Mouse (Mus musculus): ENCODE measurements around the gene Polr2g. TPM values are rescaled to one million over a fixed set of nuclear protein-coding genes. Genes with fewer than 3 reads are reported as not detected.

Polr2g gene
- polyA plus RNA-seq (2012; rRNA removed) = 60.7 and 72.9 TPM in 2 replicates

DNA sequence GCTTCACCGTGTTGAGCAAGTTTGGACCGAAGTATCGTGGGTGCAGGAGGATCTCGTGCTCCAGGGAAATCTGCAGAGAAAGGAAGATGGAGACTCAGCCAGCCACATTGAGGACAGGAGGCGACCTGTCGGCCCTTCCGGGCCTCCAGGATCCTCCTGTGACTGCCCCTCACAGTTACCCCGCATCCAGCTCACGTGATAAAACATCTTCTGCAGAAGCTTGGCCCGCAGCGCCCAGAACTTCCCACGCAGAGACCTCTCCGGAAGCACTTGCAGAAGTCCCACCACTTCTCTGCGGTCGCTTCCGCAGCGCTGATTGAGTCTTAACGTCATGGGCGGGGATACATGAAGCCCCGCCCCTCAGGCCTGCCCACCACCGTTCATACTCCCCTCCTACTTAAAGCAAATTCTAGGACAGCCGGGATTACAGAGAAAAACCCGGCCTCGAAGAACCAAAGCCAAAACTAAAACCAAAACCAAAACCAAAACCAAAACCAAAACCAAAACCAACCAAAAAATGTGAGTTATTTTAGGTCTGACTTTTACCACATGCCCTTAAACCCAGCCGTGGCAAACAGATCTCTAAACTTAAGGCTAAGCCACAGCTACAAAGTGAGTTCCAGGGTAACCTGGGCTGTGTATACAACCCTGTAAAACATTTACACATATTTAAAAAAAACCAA, at the start of gene Polr2g:
Gene Polr2g, minus strand, starts transcription at position 314 of the 683 bp plus-strand sequence.
- H3K4me3 ChIP-seq (ENCODE audit: insufficient read depth, low read depth, low read length) = peak within 1 kb of the TSS; percentile 85
- WGBS = under 1% methylated on average over 25 of the region's 25 CpGs
- no peaks in the 10 kb centered on the region for H3K27me3 ChIP-seq (replicated peaks; ENCODE audit: control insufficient read depth, insufficient read depth, low read length)
- H3K27ac ChIP-seq (ENCODE audit: insufficient read depth, low read depth, low read length) = peak within 1 kb of the TSS; percentile 37
- TF ChIP-seq POLR2A (IDR thresholded peaks at IDR 0.05; ENCODE audit: low read depth, low read length) (peak; percentile 73), CTCF (conservative IDR thresholded peaks at IDR 0.05; ENCODE audit: insufficient read depth, insufficient read length, low read depth, low read length) (no peak)
- H3K36me3 ChIP-seq (ENCODE audit: control insufficient read depth, insufficient read depth, low read length) = no peaks in the 10 kb centered on the region
- peak; percentile 96 for DNase-seq
- no peaks in the 10 kb centered on the region; the same call in 1 of the 2 replicates for H3K4me1 ChIP-seq (ENCODE audit: control insufficient read depth, insufficient read depth, low read length)

- Histone ChIP-seq H3K27ac (ENCODE audit: insufficient read depth, low read depth, low read length) (no peak overlapping the region), H3K4me1 (ENCODE audit: control insufficient read depth, insufficient read depth, low read length) (peaks cover 15% of the 10 kb centered on the region), H3K4me3 (ENCODE audit: insufficient read depth, low read depth, low read length) (no peak overlapping the region), H3K27me3 (replicated peaks; ENCODE audit: control insufficient read depth, insufficient read depth, low read length) (no peaks in the 10 kb centered on the region), H3K36me3 (ENCODE audit: control insufficient read depth, insufficient read depth, low read length) (peaks cover 1% of the 10 kb centered on the region; the same call in 1 of the 2 replicates)
- peak; percentile 65 for TF ChIP-seq CTCF (conservative IDR thresholded peaks at IDR 0.05; ENCODE audit: insufficient read depth, insufficient read length, low read depth, low read length)
- no peak for TF ChIP-seq POLR2A (IDR thresholded peaks at IDR 0.05; ENCODE audit: low read depth, low read length)
- peak; percentile 83 for DNase-seq
- WGBS = 62% methylated on average over 5 of the region's 5 CpGs
These were observed 46.2 kb upstream of the Polr2g start for GRCm38 (mm10) chr19:8844371-8845129.

- Histone ChIP-seq H3K4me3 (ENCODE audit: insufficient read depth, low read depth, low read length) (no peak overlapping the region), H3K27ac (ENCODE audit: insufficient read depth, low read depth, low read length) (no peak overlapping the region), H3K36me3 (ENCODE audit: control insufficient read depth, insufficient read depth, low read length) (peaks cover 1% of the 10 kb centered on the region; the same call in 1 of the 2 replicates), H3K4me1 (ENCODE audit: control insufficient read depth, insufficient read depth, low read length) (peaks cover 20% of the 10 kb centered on the region), H3K27me3 (replicated peaks; ENCODE audit: control insufficient read depth, insufficient read depth, low read length) (no peaks in the 10 kb centered on the region)
- WGBS = 91% methylated on average over 6 of the region's 6 CpGs
- DNase-seq = no peak
- TF ChIP-seq CTCF (conservative IDR thresholded peaks at IDR 0.05; ENCODE audit: insufficient read depth, insufficient read length, low read depth, low read length) = no peak
- TF ChIP-seq POLR2A (IDR thresholded peaks at IDR 0.05; ENCODE audit: low read depth, low read length) = no peak
These were observed 44.6 kb upstream of the Polr2g start for GRCm38 (mm10) chr19:8842961-8843360.

DNA sequence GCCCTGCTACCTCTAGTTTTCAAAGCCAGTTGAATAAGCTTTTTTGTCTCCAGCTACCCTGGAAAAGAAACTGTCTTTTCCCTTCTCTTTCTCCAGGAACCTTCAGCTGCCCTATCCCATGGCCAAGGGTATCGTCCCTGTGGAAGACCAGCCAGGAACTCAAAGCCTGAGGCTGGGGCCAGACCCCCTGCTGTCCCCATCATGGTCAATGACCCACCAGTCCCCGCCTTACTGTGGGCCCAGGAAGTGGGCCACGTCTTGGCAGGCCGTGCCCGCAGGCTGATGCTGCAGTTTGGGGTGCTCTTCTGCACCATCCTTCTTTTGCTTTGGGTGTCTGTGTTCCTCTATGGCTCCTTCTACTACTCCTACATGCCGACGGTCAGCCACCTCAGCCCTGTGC, 42.6 kb upstream of the Polr2g start:
- Histone ChIP-seq H3K36me3 (ENCODE audit: control insufficient read depth, insufficient read depth, low read length) (no peaks in the 10 kb centered on the region; the same call in 1 of the 2 replicates), H3K4me1 (ENCODE audit: control insufficient read depth, insufficient read depth, low read length) (peaks cover 20% of the 10 kb centered on the region), H3K27me3 (replicated peaks; ENCODE audit: control insufficient read depth, insufficient read depth, low read length) (no peaks in the 10 kb centered on the region), H3K4me3 (ENCODE audit: insufficient read depth, low read depth, low read length) (peak overlapping the region; percentile 95), H3K27ac (ENCODE audit: insufficient read depth, low read depth, low read length) (0 out of 2 replicates have a peak overlapping the region, but pooled peaks have one; percentile 71)
- no peak for DNase-seq
- TF ChIP-seq POLR2A (IDR thresholded peaks at IDR 0.05; ENCODE audit: low read depth, low read length) (no peak), CTCF (conservative IDR thresholded peaks at IDR 0.05; ENCODE audit: insufficient read depth, insufficient read length, low read depth, low read length) (no peak)
- 81% methylated on average over 7 of the region's 7 CpGs for WGBS

- Histone ChIP-seq H3K4me1 (ENCODE audit: control insufficient read depth, insufficient read depth, low read length) (peaks cover 20% of the 10 kb centered on the region), H3K36me3 (ENCODE audit: control insufficient read depth, insufficient read depth, low read length) (no peaks in the 10 kb centered on the region; the same call in 1 of the 2 replicates), H3K27ac (ENCODE audit: insufficient read depth, low read depth, low read length) (peak overlapping the region; percentile 71), H3K27me3 (replicated peaks; ENCODE audit: control insufficient read depth, insufficient read depth, low read length) (no peaks in the 10 kb centered on the region), H3K4me3 (ENCODE audit: insufficient read depth, low read depth, low read length) (peak overlapping the region; percentile 95)
- WGBS = 20% methylated on average over 29 of the region's 29 CpGs
- TF ChIP-seq POLR2A (IDR thresholded peaks at IDR 0.05; ENCODE audit: low read depth, low read length) (peak; percentile 23), CTCF (conservative IDR thresholded peaks at IDR 0.05; ENCODE audit: insufficient read depth, insufficient read length, low read depth, low read length) (no peak)
- DNase-seq = peak; percentile 90
These were observed 41.8 kb upstream of the Polr2g start for GRCm38 (mm10) chr19:8839908-8840791.

DNA sequence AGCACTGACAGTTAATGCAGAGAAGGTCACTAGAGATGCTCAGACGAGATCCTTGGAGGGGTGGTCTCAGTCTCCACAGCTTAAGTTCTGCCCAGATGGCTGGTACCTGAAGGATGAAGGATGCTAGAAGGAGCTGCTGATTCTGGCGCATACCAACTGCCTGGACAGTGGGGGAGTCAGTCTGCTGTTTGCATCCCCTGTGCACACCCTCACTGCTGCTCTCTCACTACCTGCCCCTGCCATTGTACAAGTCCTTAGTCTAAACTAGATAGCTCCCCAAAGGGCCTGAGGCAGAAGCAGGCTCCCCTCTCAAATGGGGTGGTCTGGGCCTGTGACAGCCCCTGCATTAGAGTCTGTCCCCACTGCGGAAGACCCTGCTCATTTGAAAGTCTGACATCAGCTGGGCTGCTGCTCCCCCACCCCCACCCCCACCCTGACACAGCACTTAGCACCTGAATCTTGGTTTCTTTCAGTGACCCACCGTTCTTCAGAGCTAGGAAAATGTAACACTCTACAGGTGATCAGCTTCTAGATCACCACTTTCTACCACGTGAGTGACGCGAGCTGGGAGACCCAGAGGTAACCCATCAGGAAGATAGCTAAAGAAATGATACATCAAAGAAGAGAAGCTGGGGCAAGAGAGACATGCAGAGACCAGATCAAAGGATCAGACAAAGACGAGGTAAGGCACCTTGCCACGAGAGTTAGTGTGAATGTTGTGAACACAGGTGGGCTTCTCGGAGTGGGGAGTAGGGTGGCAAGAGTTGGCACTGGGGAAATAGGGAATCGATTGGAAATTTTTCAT, 40.9 kb upstream of the Polr2g start, which contains the start of gene Gng3:
Gene Gng3, minus strand, starts transcription at position 92 of the 805 bp plus-strand sequence.
- Histone ChIP-seq H3K36me3 (ENCODE audit: control insufficient read depth, insufficient read depth, low read length) (no peaks in the 10 kb centered on the region; the same call in 1 of the 2 replicates), H3K4me3 (ENCODE audit: insufficient read depth, low read depth, low read length) (peak within 1 kb of the TSS; percentile 75), H3K27ac (ENCODE audit: insufficient read depth, low read depth, low read length) (peak within 1 kb of the TSS; percentile 71; the same call in 1 of the 2 replicates), H3K4me1 (ENCODE audit: control insufficient read depth, insufficient read depth, low read length) (peaks cover 20% of the 10 kb centered on the region), H3K27me3 (replicated peaks; ENCODE audit: control insufficient read depth, insufficient read depth, low read length) (no peaks in the 10 kb centered on the region)
- TF ChIP-seq POLR2A (IDR thresholded peaks at IDR 0.05; ENCODE audit: low read depth, low read length) = no peak
- TF ChIP-seq CTCF (conservative IDR thresholded peaks at IDR 0.05; ENCODE audit: insufficient read depth, insufficient read length, low read depth, low read length) = no peak
- no peak for DNase-seq
- WGBS = 80% methylated on average over 11 of the region's 11 CpGs

All from kidney, adult 2 months (tissue).